8 mouse cellular contexts compared by ENCODE assay signal in genomic region chr2:80446308-80447151, GRCm38 (mm10). TPM values are rescaled to one million over a fixed set of nuclear protein-coding genes. Genes with fewer than 3 reads are reported as not detected.
DNase-seq lines count a peak whose midpoint lies in the region; ATAC-seq lines count a peak whose summit lies in the region.

No protein-coding gene starts in this region.

- H3K36me3 ChIP-seq in embryonic facial prominence, embryonic 14.5 days (ENCODE audit: control insufficient read depth, insufficient read depth, low read length) = no peaks in the 10 kb centered on the region
- H3K36me3 ChIP-seq in heart, embryonic 15.5 days = no peaks in the 10 kb centered on the region
- H3K36me3 ChIP-seq in kidney, embryonic 16.5 days (ENCODE audit: insufficient read depth, low read length) = no peaks in the 10 kb centered on the region
- no peaks in the 10 kb centered on the region for H3K36me3 ChIP-seq in liver, embryonic 16.5 days (ENCODE audit: control insufficient read depth, insufficient read depth)

- peak overlapping the region; percentile 65 for H3K4me3 ChIP-seq in embryonic facial prominence, embryonic 14.5 days (ENCODE audit: low read depth, low read length)
- peak overlapping the region; percentile 73 for H3K4me3 ChIP-seq in heart, embryonic 15.5 days
- H3K4me3 ChIP-seq in kidney, embryonic 16.5 days (ENCODE audit: low read length) = peak overlapping the region; percentile 53
- H3K4me3 ChIP-seq in liver, embryonic 16.5 days (ENCODE audit: low read depth, low read length) = peak overlapping the region; percentile 47

- H3K9me3 ChIP-seq in embryonic facial prominence, embryonic 14.5 days (ENCODE audit: control insufficient read depth, low read length) = no peaks in the 10 kb centered on the region
- H3K9me3 ChIP-seq in heart, embryonic 15.5 days (replicated peaks) = 0 out of 2 replicates have a peak, but pooled peaks cover 2% of the 10 kb centered on the region
- 0 out of 2 replicates have a peak, but pooled peaks cover 6% of the 10 kb centered on the region for H3K9me3 ChIP-seq in kidney, embryonic 16.5 days (ENCODE audit: low read length)
- no peaks in the 10 kb centered on the region for H3K9me3 ChIP-seq in liver, embryonic 16.5 days (replicated peaks; ENCODE audit: control insufficient read depth, low read length)

- ATAC-seq in embryonic facial prominence, embryonic 14.5 days (ENCODE audit: low read depth) = peak; percentile 45; the same call in 1 of the 2 replicates
- ATAC-seq in heart, embryonic 15.5 days (replicated peaks; ENCODE audit: insufficient number of reproducible peaks, insufficient read depth, low FRiP score, low read depth) = peak; percentile 27
- ATAC-seq in kidney, embryonic 16.5 days (ENCODE audit: low FRiP score, low TSS enrichment) = peak; percentile 70
- ATAC-seq in liver, embryonic 16.5 days (ENCODE audit: low read depth) = no peak

- under 1% methylated on average over 47 of the region's 54 CpGs for WGBS in embryonic facial prominence, embryonic 14.5 days
- WGBS in heart, embryonic 15.5 days = under 1% methylated on average over 54 of the region's 54 CpGs
- WGBS in kidney, embryonic 16.5 days = under 1% methylated on average over 54 of the region's 54 CpGs
- WGBS in liver, embryonic 16.5 days (ENCODE audit: insufficient replicate concordance) = under 1% methylated on average over 54 of the region's 54 CpGs

- peaks cover 14% of the 10 kb centered on the region for H3K27me3 ChIP-seq in embryonic facial prominence, embryonic 14.5 days (replicated peaks; ENCODE audit: control insufficient read depth, insufficient read depth, low read length)
- H3K27me3 ChIP-seq in heart, embryonic 15.5 days = peaks cover 21% of the 10 kb centered on the region
- H3K27me3 ChIP-seq in kidney, embryonic 16.5 days (ENCODE audit: insufficient read depth, low read length) = peaks cover 7% of the 10 kb centered on the region; the same call in 1 of the 2 replicates
- H3K27me3 ChIP-seq in liver, embryonic 16.5 days (ENCODE audit: control insufficient read depth, insufficient read depth, low read depth, low read length) = peaks cover 43% of the 10 kb centered on the region

- peak overlapping the region; percentile 69 for H3K9ac ChIP-seq in embryonic facial prominence, embryonic 14.5 days (ENCODE audit: low read depth, low read length)
- peak overlapping the region; percentile 31 for H3K9ac ChIP-seq in heart, embryonic 15.5 days
- H3K9ac ChIP-seq in kidney, embryonic 16.5 days (replicated peaks; ENCODE audit: low read length) = peak overlapping the region; percentile 54
- H3K9ac ChIP-seq in liver, embryonic 16.5 days (ENCODE audit: low read depth, low read length) = no peak overlapping the region

- H3K27ac ChIP-seq in embryonic facial prominence, embryonic 14.5 days (replicated peaks; ENCODE audit: low read depth, low read length) = peak overlapping the region; percentile 49
- H3K27ac ChIP-seq in heart, embryonic 15.5 days = peak overlapping the region; percentile 14; the same call in 1 of the 2 replicates
- H3K27ac ChIP-seq in kidney, embryonic 16.5 days (ENCODE audit: low read length) = peak overlapping the region; percentile 7; the same call in 1 of the 2 replicates
- no peak overlapping the region for H3K27ac ChIP-seq in liver, embryonic 16.5 days (ENCODE audit: low read length)

- peak overlapping the region; percentile 98 for H3K4me2 ChIP-seq in embryonic facial prominence, embryonic 14.5 days (ENCODE audit: low read depth, low read length)
- peak overlapping the region; percentile 100 for H3K4me2 ChIP-seq in heart, embryonic 15.5 days
- H3K4me2 ChIP-seq in kidney, embryonic 16.5 days (replicated peaks; ENCODE audit: low read depth, low read length) = peak overlapping the region; percentile 98
- H3K4me2 ChIP-seq in liver, embryonic 16.5 days (ENCODE audit: low read depth, low read length) = peak overlapping the region; percentile 56

- peak; percentile 11 for DNase-seq in 3134 (ENCODE audit: extremely low read depth, insufficient read length, low spot score)
- DNase-seq in adrenal gland, postnatal 14 days = peak; percentile 43
- peak; percentile 32 for DNase-seq in embryonic facial prominence, embryonic 14.5 days (ENCODE audit: low spot score)
- peak; percentile 10 for DNase-seq in ovary, postnatal 10 days (ENCODE audit: low spot score)
- DNase-seq in thymus, postnatal 14 days = no peak

- no peaks in the 10 kb centered on the region for H3K4me1 ChIP-seq in embryonic facial prominence, embryonic 14.5 days (ENCODE audit: control insufficient read depth, insufficient read depth, low read length)
- peaks cover 16% of the 10 kb centered on the region for H3K4me1 ChIP-seq in heart, embryonic 15.5 days (replicated peaks)
- H3K4me1 ChIP-seq in kidney, embryonic 16.5 days (ENCODE audit: insufficient read depth, low read length) = peaks cover 14% of the 10 kb centered on the region; the same call in 1 of the 2 replicates
- no peaks in the 10 kb centered on the region for H3K4me1 ChIP-seq in liver, embryonic 16.5 days (ENCODE audit: control insufficient read depth, low read depth, low read length)

RNA-seq across cellular contexts. Expression of gene Frzb, which starts 0.9 kb away (rescaled TPM):
- total RNA-seq in adrenal gland, postnatal 14 days (2021) = 84.5 and 137 TPM in 2 replicates
- polyA plus RNA-seq in embryonic facial prominence, embryonic 14.5 days (2014; fragmentation: Nextera tagmentation; extraction: Ambion mirVana) = 22.3 and 23.5 TPM in 2 replicates
- 7.4 and 8.2 TPM in 2 replicates for polyA plus RNA-seq in heart, embryonic 15.5 days (2015; fragmentation: Nextera tagmentation; extraction: Ambion mirVana)
- 24.7 and 26.8 TPM in 2 replicates for polyA plus RNA-seq in kidney, embryonic 16.5 days (2015; fragmentation: Nextera tagmentation; extraction: Ambion mirVana)
- 0.49 and 0.87 TPM in 2 replicates for polyA plus RNA-seq in liver, embryonic 16.5 days (2015; fragmentation: Nextera tagmentation; extraction: Ambion mirVana)
